Mouse (Mus musculus): ENCODE measurements around the gene Gpsm2. TPM values are rescaled to one million over a fixed set of nuclear protein-coding genes. Genes with fewer than 3 reads are reported as not detected.
A peak's percentile ranks its signal among the peaks of the same experiment; 100 is the strongest.

The Gpsm2 gene
- polyA plus RNA-seq, 1 experiment from 2014 or later = 83.7 TPM

DNA sequence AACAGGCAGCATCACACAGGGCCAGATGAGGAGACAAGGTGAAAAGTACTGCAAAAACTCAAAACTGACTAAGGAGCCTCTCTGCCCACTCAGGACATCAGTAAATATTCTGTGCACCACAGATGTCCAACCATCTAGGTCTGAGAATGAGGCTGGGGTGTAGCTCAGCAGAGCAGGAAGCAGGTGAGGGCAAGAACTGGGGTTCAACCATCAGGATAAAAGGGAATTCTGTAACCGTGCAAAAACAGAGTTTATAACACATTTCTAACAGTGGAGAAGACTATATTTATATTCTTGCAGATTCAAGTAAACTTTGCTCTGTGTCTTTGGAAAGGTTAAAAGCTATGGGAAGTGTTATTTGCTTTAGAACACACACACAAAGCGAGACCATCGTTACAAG lies 2.3 kb downstream of the Gpsm2 start:
- H3K4me1 ChIP-seq = peaks cover 22% of the 10 kb centered on the region
- 94% methylated on average over 3 of the region's 3 CpGs for whole genome bisulfite sequencing

DNA sequence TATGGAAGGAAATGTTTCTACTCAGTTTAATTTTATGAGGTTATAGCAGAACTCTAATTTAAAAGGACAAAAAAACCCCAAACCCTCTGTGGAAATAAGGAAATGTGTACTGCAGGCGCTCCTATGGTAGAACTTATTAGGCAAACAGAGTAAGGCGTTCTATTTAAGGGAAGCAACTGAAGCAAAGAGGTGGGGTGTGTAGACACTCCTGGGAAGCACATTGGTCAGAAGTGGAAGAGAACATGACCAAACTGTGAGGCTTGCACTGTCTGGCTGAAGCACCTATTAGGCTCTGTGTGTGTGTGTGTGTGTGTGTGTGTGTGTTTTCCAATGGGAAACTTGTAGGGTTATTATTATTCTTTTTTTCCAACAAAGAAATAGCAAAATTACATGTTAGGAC lies 2.8 kb downstream of the Gpsm2 start:
- no peaks in the 10 kb centered on the region for H3K36me3 ChIP-seq
- H3K4me1 ChIP-seq = peaks cover 22% of the 10 kb centered on the region
- H3K9ac ChIP-seq = no peak overlapping the region
- H3K27ac ChIP-seq = no peak overlapping the region
- 89% methylated on average over 2 of the region's 2 CpGs for WGBS
- H3K27me3 ChIP-seq (replicated peaks) = no peaks in the 10 kb centered on the region
- no peak for ATAC-seq (ENCODE audit: low FRiP score, low read depth)
- no peak overlapping the region for H3K4me3 ChIP-seq
- no peaks in the 10 kb centered on the region for H3K9me3 ChIP-seq
- H3K4me2 ChIP-seq (replicated peaks) = peak overlapping the region; percentile 67

More for the DNA sequence above, 2.3 kb downstream of the Gpsm2 start:
- Histone ChIP-seq H3K9me3 (no peaks in the 10 kb centered on the region), H3K27ac (no peak overlapping the region), H3K9ac (no peak overlapping the region), H3K36me3 (no peaks in the 10 kb centered on the region), H3K4me2 (replicated peaks) (peak overlapping the region; percentile 67), H3K27me3 (replicated peaks) (no peaks in the 10 kb centered on the region), H3K4me3 (no peak overlapping the region)
- no peak for ATAC-seq (ENCODE audit: low FRiP score, low read depth)

DNA sequence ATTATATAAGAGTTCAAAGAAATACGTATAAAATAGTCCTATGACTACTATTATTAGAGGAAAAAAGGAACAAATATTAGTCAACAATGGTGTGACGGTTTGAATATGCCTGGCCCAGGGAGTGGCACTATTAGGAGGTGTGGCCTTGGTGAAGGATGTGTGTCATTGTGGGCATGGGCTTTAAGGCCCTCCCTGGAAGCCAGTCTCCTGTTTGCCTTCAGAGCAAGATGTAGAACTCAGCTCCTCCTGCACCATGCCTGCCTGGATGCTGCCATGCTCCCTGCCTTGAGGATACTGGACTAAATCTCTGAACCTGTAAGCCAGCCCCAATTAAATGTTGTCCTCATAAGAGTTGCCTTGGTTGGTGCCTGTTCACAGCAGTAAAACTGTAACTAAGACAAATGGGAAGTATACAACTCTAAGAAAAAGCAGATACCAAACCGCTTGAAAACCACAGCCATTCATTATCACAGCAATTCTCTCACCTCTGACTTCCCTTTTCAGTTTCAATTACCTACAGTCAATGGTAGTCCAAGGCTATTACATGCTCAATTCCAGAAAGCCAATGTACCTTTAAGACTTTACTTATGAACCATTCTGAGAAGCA lies 4.1 kb downstream of the Gpsm2 start:
- no peak for ATAC-seq (ENCODE audit: low FRiP score, low read depth)
- Histone ChIP-seq H3K36me3 (no peaks in the 10 kb centered on the region), H3K27ac (no peak overlapping the region), H3K4me1 (peaks cover 25% of the 10 kb centered on the region), H3K4me3 (no peak overlapping the region), H3K9ac (no peak overlapping the region), H3K4me2 (replicated peaks) (no peak overlapping the region), H3K27me3 (replicated peaks) (no peaks in the 10 kb centered on the region), H3K9me3 (no peaks in the 10 kb centered on the region)
- 69% methylated on average over 3 of the region's 3 CpGs for WGBS

DNA sequence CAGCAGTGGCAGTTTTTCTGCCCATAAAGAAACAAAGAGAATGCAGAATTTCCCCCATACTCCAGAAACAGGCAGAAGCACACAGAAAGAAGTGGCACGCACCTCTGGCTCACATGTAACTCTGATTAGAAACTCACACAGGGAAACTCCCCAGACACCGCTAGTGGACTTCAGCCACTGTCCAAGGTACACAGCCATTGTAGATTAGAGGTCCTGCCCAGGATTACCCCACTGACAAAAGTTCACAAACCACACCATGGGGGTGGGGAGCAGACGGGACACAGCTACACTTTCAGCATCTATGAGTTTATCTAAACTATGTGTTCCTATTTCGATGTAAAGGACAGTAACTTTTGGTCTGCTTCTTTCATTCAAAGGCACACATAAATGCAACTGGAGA lies 7.3 kb downstream of the Gpsm2 start:
- no peak overlapping the region for H3K9ac ChIP-seq
- no peaks in the 10 kb centered on the region for H3K36me3 ChIP-seq
- ATAC-seq (ENCODE audit: low FRiP score, low read depth) = no peak
- H3K4me3 ChIP-seq = no peak overlapping the region
- no peak overlapping the region for H3K4me2 ChIP-seq (replicated peaks)
- H3K4me1 ChIP-seq = peaks cover 10% of the 10 kb centered on the region; the same call in 1 of the 2 replicates
- no peak overlapping the region for H3K27ac ChIP-seq
- H3K9me3 ChIP-seq = no peaks in the 10 kb centered on the region
- 96% methylated on average over 4 of the region's 4 CpGs for WGBS
- no peaks in the 10 kb centered on the region for H3K27me3 ChIP-seq (replicated peaks)

DNA sequence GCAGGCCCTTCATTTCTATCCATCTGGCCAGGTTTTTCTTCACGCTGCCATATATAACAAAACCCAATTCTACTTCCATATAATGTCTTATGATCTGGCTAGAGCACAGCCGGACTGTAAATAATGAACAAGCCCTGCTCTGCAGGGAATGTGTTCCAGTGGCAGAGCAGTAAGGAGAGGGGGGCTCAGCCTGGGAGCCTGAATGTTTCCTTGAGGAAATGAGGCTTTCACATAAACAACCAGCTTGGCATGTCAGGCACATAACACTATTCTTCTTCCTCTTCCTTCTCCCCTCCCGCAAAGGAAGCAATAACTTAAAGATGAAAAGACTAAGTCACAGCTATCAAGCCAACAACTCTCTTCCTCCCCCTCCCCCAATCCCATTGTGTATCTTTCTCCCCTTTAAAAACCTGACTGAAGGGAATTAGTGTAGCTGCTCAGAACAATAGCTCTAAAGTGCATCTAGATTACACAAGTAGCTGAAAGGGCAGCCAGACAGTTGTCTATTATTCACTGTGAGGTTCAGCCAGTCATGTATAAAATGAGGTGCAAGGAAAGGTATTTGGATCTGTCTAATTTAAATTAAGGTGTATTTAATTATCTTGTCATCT lies 8.9 kb downstream of the Gpsm2 start:
- H3K27me3 ChIP-seq (replicated peaks) = no peaks in the 10 kb centered on the region
- H3K9me3 ChIP-seq = no peaks in the 10 kb centered on the region
- WGBS = 29% methylated on average over 3 of the region's 3 CpGs
- no peak overlapping the region for H3K27ac ChIP-seq
- no peak overlapping the region for H3K4me2 ChIP-seq (replicated peaks)
- 0 out of 2 replicates have a peak, but pooled peaks cover 3% of the 10 kb centered on the region for H3K36me3 ChIP-seq
- peaks cover 8% of the 10 kb centered on the region; the same call in 1 of the 2 replicates for H3K4me1 ChIP-seq
- H3K4me3 ChIP-seq = no peak overlapping the region
- peak; percentile 41; the same call in 1 of the 2 replicates for ATAC-seq (ENCODE audit: low FRiP score, low read depth)
- no peak overlapping the region for H3K9ac ChIP-seq

DNA sequence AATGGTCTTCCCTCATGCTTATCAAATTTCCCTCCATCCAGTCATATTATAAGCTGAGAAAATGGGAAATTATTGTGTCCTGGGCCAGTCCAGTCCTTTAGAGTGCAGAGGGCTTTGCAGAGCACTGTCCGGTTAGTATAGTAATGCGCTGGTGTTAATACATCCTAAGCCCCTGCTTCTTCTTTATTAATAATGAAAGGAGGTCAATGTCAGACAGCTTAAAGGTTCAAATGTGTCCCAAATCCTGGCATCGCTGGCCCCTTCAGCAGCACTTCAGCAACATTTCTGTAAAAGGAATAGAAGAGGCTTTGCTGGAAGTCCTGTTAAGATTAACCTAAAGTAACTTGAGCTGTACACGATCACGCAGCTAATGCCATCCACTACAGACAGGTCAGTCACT lies 10.8 kb downstream of the Gpsm2 start:
- 0 out of 2 replicates have a peak, but pooled peaks cover 7% of the 10 kb centered on the region for H3K36me3 ChIP-seq

DNA sequence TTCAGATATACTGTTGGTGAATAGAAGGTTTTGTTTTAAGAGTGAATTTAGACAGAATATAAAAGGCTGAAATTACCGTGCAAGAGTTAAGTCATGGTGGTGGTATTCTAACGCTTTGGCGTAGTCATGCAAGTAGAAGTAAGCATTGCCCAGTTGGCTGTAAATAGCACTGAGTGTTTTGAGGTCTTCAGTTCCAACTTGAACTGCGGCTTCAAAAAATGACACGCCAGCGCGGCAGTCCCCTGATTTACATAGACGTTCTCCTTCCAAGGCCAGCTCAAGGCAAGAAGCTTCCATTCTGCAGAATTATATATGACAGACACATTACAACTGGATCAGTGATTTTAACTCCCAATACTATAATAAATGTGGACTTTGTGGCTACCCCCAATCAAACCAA lies 19.3 kb downstream of the Gpsm2 start:
- Histone ChIP-seq H3K4me1 (no peaks in the 10 kb centered on the region), H3K9ac (no peak overlapping the region), H3K36me3 (peaks cover 29% of the 10 kb centered on the region), H3K4me2 (replicated peaks) (no peak overlapping the region), H3K27ac (no peak overlapping the region), H3K9me3 (no peaks in the 10 kb centered on the region), H3K4me3 (no peak overlapping the region), H3K27me3 (replicated peaks) (no peaks in the 10 kb centered on the region)
- no peak for ATAC-seq (ENCODE audit: low FRiP score, low read depth)
- WGBS = 90% methylated on average over 8 of the region's 8 CpGs

More for the DNA sequence above, 10.8 kb downstream of the Gpsm2 start:
- Histone ChIP-seq H3K4me1 (peaks cover 8% of the 10 kb centered on the region; the same call in 1 of the 2 replicates), H3K4me2 (replicated peaks) (no peak overlapping the region), H3K9me3 (no peaks in the 10 kb centered on the region), H3K9ac (no peak overlapping the region), H3K27me3 (replicated peaks) (no peaks in the 10 kb centered on the region), H3K4me3 (no peak overlapping the region), H3K27ac (no peak overlapping the region)
- no peak for ATAC-seq (ENCODE audit: low FRiP score, low read depth)
- WGBS = 96% methylated on average over 5 of the region's 5 CpGs

DNA sequence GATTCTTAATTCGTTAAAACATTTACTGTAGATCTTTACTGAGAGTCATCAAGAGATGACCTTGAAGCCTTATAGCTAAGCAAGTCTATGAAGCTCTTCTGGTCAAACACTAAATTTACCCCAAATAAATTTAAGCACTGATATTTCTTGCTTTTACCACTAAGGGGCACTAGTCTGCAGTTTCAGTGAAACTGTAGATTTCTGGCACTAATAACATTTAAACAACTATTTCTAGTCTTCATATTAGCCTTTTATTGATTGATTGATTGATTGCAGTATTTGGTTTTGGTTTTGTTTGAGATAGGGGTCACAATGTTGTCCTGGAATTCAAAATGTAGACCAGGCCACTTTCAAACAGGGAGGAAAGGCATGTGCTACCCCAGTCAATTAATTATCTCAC lies 20.9 kb downstream of the Gpsm2 start:
- no peak overlapping the region for H3K4me2 ChIP-seq (replicated peaks)
- peaks cover 38% of the 10 kb centered on the region for H3K36me3 ChIP-seq
- no peak for ATAC-seq (ENCODE audit: low FRiP score, low read depth)
- H3K9me3 ChIP-seq = no peaks in the 10 kb centered on the region
- H3K27me3 ChIP-seq (replicated peaks) = no peaks in the 10 kb centered on the region
- H3K4me1 ChIP-seq = no peaks in the 10 kb centered on the region
- H3K9ac ChIP-seq = no peak overlapping the region
- 85% methylated on average over 1 of the region's 1 CpGs for WGBS
- no peak overlapping the region for H3K27ac ChIP-seq
- no peak overlapping the region for H3K4me3 ChIP-seq

DNA sequence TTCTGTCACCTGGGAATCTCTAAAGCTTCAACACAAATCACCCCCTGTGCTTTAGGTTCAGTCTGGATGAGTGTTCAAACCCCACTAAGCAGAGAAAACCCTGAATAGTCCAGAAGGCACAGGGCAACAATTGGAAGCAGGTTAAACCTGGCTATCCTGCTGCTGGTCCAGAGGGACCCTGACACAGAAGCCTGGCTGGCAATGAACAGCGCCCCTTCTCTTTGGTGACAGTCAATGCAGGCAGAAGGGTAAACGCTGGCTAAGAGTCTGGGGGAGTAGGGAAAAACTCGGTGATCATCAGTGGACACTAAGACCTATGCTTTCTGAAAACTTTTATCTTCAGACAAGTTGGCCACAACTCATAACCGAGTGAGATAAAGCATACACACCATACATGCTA lies 22.3 kb downstream of the Gpsm2 start:
- H3K4me1 ChIP-seq = no peaks in the 10 kb centered on the region
- H3K27ac ChIP-seq = no peak overlapping the region
- ATAC-seq (ENCODE audit: low FRiP score, low read depth) = no peak
- H3K4me2 ChIP-seq (replicated peaks) = no peak overlapping the region
- no peak overlapping the region for H3K9ac ChIP-seq
- no peaks in the 10 kb centered on the region for H3K27me3 ChIP-seq (replicated peaks)
- WGBS = 90% methylated on average over 4 of the region's 4 CpGs
- H3K36me3 ChIP-seq = peaks cover 44% of the 10 kb centered on the region
- H3K4me3 ChIP-seq = no peak overlapping the region
- H3K9me3 ChIP-seq = no peaks in the 10 kb centered on the region

DNA sequence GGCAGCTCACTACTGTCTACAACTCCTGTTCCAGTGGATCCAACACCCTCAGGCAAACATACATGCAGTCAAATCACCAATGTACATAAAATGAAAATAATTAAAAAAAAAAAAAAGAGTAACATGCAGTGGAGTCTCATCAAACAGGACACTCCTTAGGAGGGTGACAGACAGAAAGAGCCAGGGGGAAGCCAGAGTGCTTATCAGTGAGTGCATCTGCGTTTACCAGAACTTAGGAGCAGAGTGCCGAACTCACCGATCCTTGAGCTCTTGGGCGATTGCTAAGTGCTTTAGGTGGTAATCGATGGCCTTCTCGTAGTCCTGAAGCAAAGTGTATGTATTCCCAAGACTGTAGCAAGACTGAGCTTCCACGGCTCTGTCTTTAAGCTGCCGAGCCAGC lies 23.4 kb downstream of the Gpsm2 start:
- no peak for ATAC-seq (ENCODE audit: low FRiP score, low read depth)
- Histone ChIP-seq H3K4me2 (replicated peaks) (no peak overlapping the region), H3K9ac (no peak overlapping the region), H3K4me3 (no peak overlapping the region), H3K4me1 (no peaks in the 10 kb centered on the region), H3K27ac (no peak overlapping the region), H3K9me3 (no peaks in the 10 kb centered on the region), H3K36me3 (peaks cover 53% of the 10 kb centered on the region), H3K27me3 (replicated peaks) (no peaks in the 10 kb centered on the region)
- WGBS = 94% methylated on average over 8 of the region's 8 CpGs

DNA sequence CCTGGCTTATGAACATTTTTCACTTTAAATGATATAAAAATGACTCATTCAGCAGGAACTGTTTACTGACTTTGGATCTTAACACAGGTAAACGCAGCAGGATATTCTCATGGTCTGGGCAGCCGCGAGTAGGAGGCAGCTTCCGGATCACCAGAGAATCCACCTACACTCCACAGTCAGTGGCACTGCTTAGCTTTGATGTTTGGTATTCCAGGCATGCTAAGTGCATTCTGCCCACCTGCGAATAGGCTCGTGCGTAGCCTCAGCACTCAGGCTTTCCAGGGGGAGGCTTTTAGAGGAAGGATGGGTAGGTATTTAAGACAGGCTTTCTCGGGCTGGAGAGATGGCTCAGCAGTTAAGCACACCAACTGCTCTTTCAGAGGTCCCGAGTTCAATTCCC lies 27.8 kb downstream of the Gpsm2 start:
- Histone ChIP-seq H3K9ac (no peak overlapping the region), H3K4me1 (no peaks in the 10 kb centered on the region), H3K9me3 (no peaks in the 10 kb centered on the region), H3K4me3 (no peak overlapping the region), H3K4me2 (replicated peaks) (no peak overlapping the region), H3K27ac (no peak overlapping the region), H3K27me3 (replicated peaks) (no peaks in the 10 kb centered on the region), H3K36me3 (peaks cover 40% of the 10 kb centered on the region)
- WGBS = 95% methylated on average over 9 of the region's 9 CpGs
- ATAC-seq (ENCODE audit: low FRiP score, low read depth) = no peak

DNA sequence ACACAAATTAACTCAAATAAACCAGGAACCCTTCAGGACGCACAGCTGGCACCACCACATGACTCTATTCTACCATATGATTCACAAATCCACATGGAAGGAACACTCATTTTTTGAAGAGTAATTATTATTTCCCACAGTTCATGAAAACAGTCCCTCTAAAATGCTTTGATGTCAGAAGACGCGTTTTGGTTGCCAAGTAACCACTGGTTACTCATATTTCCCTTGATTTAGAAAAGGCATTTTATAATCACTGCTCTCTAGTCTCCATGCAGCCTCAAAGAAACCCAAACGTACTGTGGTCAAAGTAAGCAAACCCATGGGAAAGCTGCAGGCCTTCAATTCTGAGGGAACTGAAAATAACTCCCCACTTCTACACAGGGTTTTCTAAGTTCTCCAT lies 32.1 kb downstream of the Gpsm2 start:
- ATAC-seq (ENCODE audit: low FRiP score, low read depth) = no peak
- Histone ChIP-seq H3K4me1 (no peaks in the 10 kb centered on the region), H3K27ac (no peak overlapping the region), H3K4me2 (replicated peaks) (no peak overlapping the region), H3K9ac (no peak overlapping the region), H3K36me3 (peaks cover 52% of the 10 kb centered on the region), H3K27me3 (replicated peaks) (no peaks in the 10 kb centered on the region), H3K9me3 (no peaks in the 10 kb centered on the region), H3K4me3 (no peak overlapping the region)
- 86% methylated on average over 4 of the region's 4 CpGs for WGBS

DNA sequence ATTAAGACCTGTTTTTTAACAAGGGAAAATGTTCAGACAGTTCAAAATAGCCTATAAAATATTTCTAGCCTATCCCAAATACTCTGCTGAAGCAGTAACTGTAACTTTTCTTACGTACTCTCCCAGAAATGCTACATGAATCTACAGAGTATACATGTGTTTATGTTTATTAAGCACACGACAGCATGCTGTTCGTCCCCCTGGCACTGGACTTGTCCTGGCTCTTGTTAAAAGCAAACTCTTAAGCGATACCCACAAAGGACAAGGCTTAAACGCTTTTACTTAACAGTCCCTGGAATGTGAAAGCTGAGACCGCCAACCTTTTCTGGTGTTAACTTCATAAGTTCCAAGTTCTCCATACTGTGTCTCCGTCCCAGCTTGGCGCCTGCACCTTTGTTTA lies 32.7 kb downstream of the Gpsm2 start:
- ATAC-seq (ENCODE audit: low FRiP score, low read depth) = no peak
- Histone ChIP-seq H3K27me3 (replicated peaks) (no peaks in the 10 kb centered on the region), H3K36me3 (peaks cover 49% of the 10 kb centered on the region), H3K9me3 (no peaks in the 10 kb centered on the region), H3K9ac (no peak overlapping the region), H3K4me3 (no peak overlapping the region), H3K27ac (no peak overlapping the region), H3K4me2 (replicated peaks) (no peak overlapping the region), H3K4me1 (no peaks in the 10 kb centered on the region)
- 91% methylated on average over 8 of the region's 8 CpGs for WGBS
